Mouse (Mus musculus) stomach, embryonic 16.5 days (tissue): Measurements from ENCODE around the gene 0610010K14Rik. TPM values are rescaled to one million over a fixed set of nuclear protein-coding genes. Genes with fewer than 3 reads are reported as not detected.
A peak's percentile ranks its signal among the peaks of the same experiment; 100 is the strongest.

ENCODE experiments used
- ATAC-seq: fragments of 200-750 bp; cut with Nextera tagmentation; 2 replicates; pipeline ENCODE4 v1.8.0; 2017; ENCODE audit warnings: moderate number of reproducible peaks, moderate TSS enrichment; ENCODE audit not compliant: insufficient read depth, low FRiP score
- H3K27ac ChIP-seq: fragments of 300-500 bp; sonication (generic); 2 replicates; pipeline ENCODE4 v1.5.1; 2014; ENCODE audit warnings: low read length
- H3K27me3 ChIP-seq: fragments of 300-500 bp; sonication (generic); 2 replicates; pipeline ENCODE4 v1.6.1; 2014; ENCODE audit warnings: low read length, control low read depth, mixed read lengths; ENCODE audit not compliant: control insufficient read depth, insufficient read depth
- H3K36me3 ChIP-seq: fragments of 300-500 bp; sonication (generic); 2 replicates; pipeline ENCODE4 v1.6.1; 2014; ENCODE audit warnings: low read length; ENCODE audit not compliant: control insufficient read depth, insufficient read depth
- H3K4me1 ChIP-seq: fragments of 300-500 bp; sonication (generic); 2 replicates; pipeline ENCODE4 v1.6.1; 2014; ENCODE audit warnings: low read length, control low read depth, mixed read lengths; ENCODE audit not compliant: control insufficient read depth, insufficient read depth
- H3K4me2 ChIP-seq: fragments of 300-500 bp; sonication (generic); 2 replicates; pipeline ENCODE4 v1.6.1; 2014; ENCODE audit warnings: low read depth, low read length, mixed read lengths
- H3K4me3 ChIP-seq: fragments of 300-500 bp; sonication (generic); replicated peaks from 2 replicates; pipeline ENCODE4 v1.5.1; 2014; ENCODE audit warnings: mild to moderate bottlenecking, low read length
- H3K9ac ChIP-seq: fragments of 300-500 bp; sonication (generic); 2 replicates; pipeline ENCODE4 v1.6.1; 2014; ENCODE audit warnings: low read length
- H3K9me3 ChIP-seq: fragments of 300-500 bp; sonication (generic); replicated peaks from 2 replicates; pipeline ENCODE4 v1.6.1; 2016; ENCODE audit warnings: low read length, control low read depth; ENCODE audit not compliant: control insufficient read depth
- WGBS: fragments of 180-500 bp; shearing (Covaris S2); extraction: QIAGEN DNeasy Blood & Tissue Kit; methylation state at CpG from one replicate; pipeline ENCODE4 v1.1.7; 2014; 5-methylcytosine and 5-hydroxymethylcytosine counted together
- polyA plus RNA-seq: library from polyadenylated mRNA; unstranded; fragments of >200 nt; fragmentation: Nextera tagmentation; extraction: Ambion mirVana; gene quantifications from 2 replicates; pipeline ENCODE4 v1.2.1, GENCODE M21; 2015

Gene 0610010K14Rik
- polyA plus RNA-seq, 1 experiment from 2014 or later, result 132 TPM

- WGBS, result under 1% methylated on average over 28 of the region's 28 CpGs
- Histone ChIP-seq H3K4me2 (peak within 1 kb of the TSS; percentile 99), H3K27me3 (peaks cover 7% of the 10 kb centered on the region; the same call in 1 of the 2 replicates)
Measured at GRCm38 (mm10) chr11:70220731-70221602, 16.7 kb downstream of the 0610010K14Rik start, which contains the start of gene Slc16a13. Gene Slc16a13 (minus strand): TSS chr11:70221064.

GRCm38 (mm10) chr11:70220323-70220722, 17.4 kb downstream of the 0610010K14Rik start:
- H3K4me3 ChIP-seq, result peak overlapping the region; percentile 61
- H3K4me1 ChIP-seq, result peaks cover 13% of the 10 kb centered on the region
- no peak for ATAC-seq
- peak overlapping the region; percentile 89 for H3K27ac ChIP-seq
- H3K9me3 ChIP-seq, result no peaks in the 10 kb centered on the region
- peaks cover 13% of the 10 kb centered on the region for H3K27me3 ChIP-seq
- H3K36me3 ChIP-seq, result no peaks in the 10 kb centered on the region
- WGBS, result 2% methylated on average over 24 of the region's 24 CpGs
- peak overlapping the region; percentile 85 for H3K9ac ChIP-seq
- peak overlapping the region; percentile 99 for H3K4me2 ChIP-seq

More at GRCm38 (mm10) chr11:70220731-70221602, 16.7 kb downstream of the 0610010K14Rik start, which contains the start of gene Slc16a13:
- Histone ChIP-seq H3K27ac (peak within 1 kb of the TSS; percentile 90), H3K9me3 (no peaks in the 10 kb centered on the region), H3K4me1 (peaks cover 13% of the 10 kb centered on the region), H3K4me3 (peak within 1 kb of the TSS; percentile 61), H3K9ac (peak within 1 kb of the TSS; percentile 85), H3K36me3 (no peaks in the 10 kb centered on the region)
- peak; percentile 97 for ATAC-seq

- Histone ChIP-seq H3K9ac (peak overlapping the region; percentile 85), H3K4me2 (peak overlapping the region; percentile 99), H3K4me3 (peak overlapping the region; percentile 61), H3K4me1 (peaks cover 13% of the 10 kb centered on the region), H3K27me3 (peaks cover 17% of the 10 kb centered on the region), H3K27ac (peak overlapping the region; percentile 89; the same call in 1 of the 2 replicates), H3K9me3 (no peaks in the 10 kb centered on the region), H3K36me3 (no peaks in the 10 kb centered on the region)
- ATAC-seq, result no peak
- 53% methylated on average over 7 of the region's 7 CpGs for WGBS
Measured at GRCm38 (mm10) chr11:70219873-70220272, 17.8 kb downstream of the 0610010K14Rik start.

GRCm38 (mm10) chr11:70218741-70219470, 18.8 kb downstream of the 0610010K14Rik start:
- Histone ChIP-seq H3K27me3 (peaks cover 26% of the 10 kb centered on the region), H3K36me3 (no peaks in the 10 kb centered on the region), H3K4me1 (peaks cover 13% of the 10 kb centered on the region), H3K9ac (no peak overlapping the region), H3K4me2 (no peak overlapping the region), H3K4me3 (no peak overlapping the region), H3K27ac (no peak overlapping the region), H3K9me3 (no peaks in the 10 kb centered on the region)
- 90% methylated on average over 15 of the region's 15 CpGs for WGBS
- ATAC-seq, result no peak

GRCm38 (mm10) chr11:70218039-70218438, 19.7 kb downstream of the 0610010K14Rik start:
- Histone ChIP-seq H3K4me1 (peaks cover 13% of the 10 kb centered on the region), H3K27ac (no peak overlapping the region), H3K9ac (no peak overlapping the region), H3K4me3 (no peak overlapping the region), H3K4me2 (no peak overlapping the region), H3K36me3 (no peaks in the 10 kb centered on the region), H3K27me3 (peaks cover 33% of the 10 kb centered on the region), H3K9me3 (no peaks in the 10 kb centered on the region)
- WGBS, result 79% methylated on average over 4 of the region's 4 CpGs
- no peak for ATAC-seq

GRCm38 (mm10) chr11:70216103-70216502, 21.6 kb downstream of the 0610010K14Rik start:
- H3K4me3 ChIP-seq, result no peak overlapping the region
- no peak overlapping the region for H3K9ac ChIP-seq
- WGBS, result 70% methylated on average over 3 of the region's 3 CpGs
- no peaks in the 10 kb centered on the region for H3K9me3 ChIP-seq
- no peak for ATAC-seq
- peaks cover 9% of the 10 kb centered on the region; the same call in 1 of the 2 replicates for H3K4me1 ChIP-seq
- H3K27ac ChIP-seq, result no peak overlapping the region
- no peaks in the 10 kb centered on the region for H3K36me3 ChIP-seq
- peaks cover 37% of the 10 kb centered on the region for H3K27me3 ChIP-seq
- H3K4me2 ChIP-seq, result no peak overlapping the region

GRCm38 (mm10) chr11:70215301-70215700, 22.4 kb downstream of the 0610010K14Rik start:
- no peak for ATAC-seq

GRCm38 (mm10) chr11:70214856-70215209, 22.9 kb downstream of the 0610010K14Rik start:
- Histone ChIP-seq H3K27me3 (peaks cover 37% of the 10 kb centered on the region), H3K4me2 (peak overlapping the region; percentile 54; the same call in 1 of the 2 replicates), H3K27ac (no peak overlapping the region), H3K9ac (no peak overlapping the region), H3K9me3 (no peaks in the 10 kb centered on the region), H3K4me3 (peak overlapping the region; percentile 40; the same call in 1 of the 2 replicates), H3K4me1 (peaks cover 3% of the 10 kb centered on the region; the same call in 1 of the 2 replicates), H3K36me3 (no peaks in the 10 kb centered on the region)
- WGBS, result 10% methylated on average over 18 of the region's 18 CpGs
- no peak; the same call in 1 of the 2 replicates for ATAC-seq

More at GRCm38 (mm10) chr11:70215301-70215700, 22.4 kb downstream of the 0610010K14Rik start:
- 0 out of 2 replicates have a peak overlapping the region, but pooled peaks have one; percentile 23 for H3K9ac ChIP-seq
- no peak overlapping the region for H3K27ac ChIP-seq
- H3K4me3 ChIP-seq, result no peak overlapping the region
- no peaks in the 10 kb centered on the region for H3K9me3 ChIP-seq
- no peak overlapping the region for H3K4me2 ChIP-seq
- no peaks in the 10 kb centered on the region for H3K36me3 ChIP-seq
- 24% methylated on average over 22 of the region's 22 CpGs for WGBS
- H3K4me1 ChIP-seq, result peaks cover 7% of the 10 kb centered on the region; the same call in 1 of the 2 replicates
- H3K27me3 ChIP-seq, result peaks cover 37% of the 10 kb centered on the region
